Mouse (Mus musculus): ENCODE measurements around the gene Pip4k2c. TPM values are rescaled to one million over a fixed set of nuclear protein-coding genes. Genes with fewer than 3 reads are reported as not detected.

The Pip4k2c gene
- polyA plus RNA-seq, 1 experiment from 2014 or later: 39.8 TPM

GRCm38 (mm10) chr10:127209928-127210570 is 1.3 kb downstream of the Pip4k2c start:
- peak overlapping the region; percentile 93 for H3K9ac ChIP-seq
- no peaks in the 10 kb centered on the region for H3K27me3 ChIP-seq
- H3K9me3 ChIP-seq (replicated peaks): no peaks in the 10 kb centered on the region
- H3K36me3 ChIP-seq: peaks cover 40% of the 10 kb centered on the region
- H3K4me3 ChIP-seq (replicated peaks): peak overlapping the region; percentile 89
- H3K4me2 ChIP-seq: peak overlapping the region; percentile 95
- WGBS (ENCODE audit: insufficient replicate concordance): 42% methylated on average over 13 of the region's 13 CpGs
- DNase-seq: no peak
- no peak for ATAC-seq (ENCODE audit: low read depth)
- peaks cover 77% of the 10 kb centered on the region for H3K4me1 ChIP-seq (replicated peaks)
- H3K27ac ChIP-seq: peak overlapping the region; percentile 100

- Histone ChIP-seq H3K4me3 (replicated peaks) (peak overlapping the region; percentile 89), H3K4me2 (peak overlapping the region; percentile 95), H3K4me1 (replicated peaks) (peaks cover 77% of the 10 kb centered on the region), H3K36me3 (peaks cover 51% of the 10 kb centered on the region), H3K27ac (peak overlapping the region; percentile 100), H3K9me3 (replicated peaks) (no peaks in the 10 kb centered on the region), H3K27me3 (no peaks in the 10 kb centered on the region), H3K9ac (peak overlapping the region; percentile 93)
- 74% methylated on average over 4 of the region's 4 CpGs for WGBS (ENCODE audit: insufficient replicate concordance)
- no peak for ATAC-seq (ENCODE audit: low read depth)
- DNase-seq: no peak
These were observed 2.5 kb downstream of the Pip4k2c start for GRCm38 (mm10) chr10:127208921-127209320.

DNA sequence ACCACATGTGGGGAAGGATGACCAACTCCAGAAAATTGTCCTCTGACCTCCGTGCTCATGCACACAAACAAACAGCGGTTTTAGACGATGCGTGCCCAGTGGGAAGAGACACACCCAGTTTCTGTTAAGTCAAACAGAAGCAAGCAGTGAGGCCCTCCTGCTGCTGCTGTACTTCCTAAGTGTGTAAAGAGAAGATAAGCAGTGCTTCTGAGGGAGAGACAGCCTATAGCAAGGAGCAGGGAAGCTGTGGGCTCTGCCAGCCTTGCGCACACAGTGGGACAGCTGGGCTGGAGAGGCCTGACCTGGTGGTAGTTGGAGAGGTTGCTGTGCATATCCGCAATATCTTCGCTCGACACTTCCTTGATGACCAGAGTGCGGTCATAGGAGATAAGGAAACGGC is 6.0 kb downstream of the Pip4k2c start:
- Histone ChIP-seq H3K9me3 (replicated peaks) (no peaks in the 10 kb centered on the region), H3K9ac (peak overlapping the region; percentile 81), H3K36me3 (peaks cover 84% of the 10 kb centered on the region), H3K27me3 (no peaks in the 10 kb centered on the region), H3K4me3 (replicated peaks) (peak overlapping the region; percentile 53), H3K27ac (peak overlapping the region; percentile 100), H3K4me2 (peak overlapping the region; percentile 78), H3K4me1 (replicated peaks) (peaks cover 94% of the 10 kb centered on the region)
- ATAC-seq (ENCODE audit: low read depth) (peak; percentile 94), DNase-seq (peak; percentile 80)
- 15% methylated on average over 10 of the region's 10 CpGs for WGBS (ENCODE audit: insufficient replicate concordance)

GRCm38 (mm10) chr10:127204589-127204988 is 6.8 kb downstream of the Pip4k2c start:
- Histone ChIP-seq H3K36me3 (peaks cover 92% of the 10 kb centered on the region), H3K27ac (peak overlapping the region; percentile 100), H3K9me3 (replicated peaks) (no peaks in the 10 kb centered on the region), H3K4me3 (replicated peaks) (peak overlapping the region; percentile 53), H3K4me2 (peak overlapping the region; percentile 78), H3K4me1 (replicated peaks) (peaks cover 94% of the 10 kb centered on the region), H3K27me3 (no peaks in the 10 kb centered on the region), H3K9ac (peak overlapping the region; percentile 81)
- DNase-seq (no peak), ATAC-seq (ENCODE audit: low read depth) (peak; percentile 2; the same call in 1 of the 2 replicates)
- WGBS (ENCODE audit: insufficient replicate concordance): 29% methylated on average over 5 of the region's 5 CpGs

DNA sequence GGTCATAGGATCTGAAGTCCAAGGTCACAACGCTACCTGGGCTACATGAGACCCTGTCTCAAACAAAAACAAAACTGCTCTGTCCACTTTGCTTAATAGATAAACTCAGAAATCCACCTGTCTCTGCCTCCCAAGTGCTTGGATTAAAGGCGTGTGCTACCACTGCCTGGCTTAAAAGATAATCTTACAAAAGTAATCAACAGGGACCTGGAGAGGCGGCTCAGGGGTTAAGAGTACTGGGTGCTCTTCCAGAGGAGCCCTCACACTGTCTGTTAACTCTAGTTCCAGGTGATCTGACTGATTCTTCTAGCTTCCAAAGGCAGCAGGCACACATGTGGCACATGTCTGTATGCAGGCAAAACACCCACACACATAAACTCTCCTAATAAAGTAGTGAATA is 8.3 kb downstream of the Pip4k2c start:
- Histone ChIP-seq H3K4me3 (replicated peaks) (peak overlapping the region; percentile 20), H3K36me3 (peaks cover 94% of the 10 kb centered on the region), H3K9me3 (replicated peaks) (no peaks in the 10 kb centered on the region), H3K4me2 (peak overlapping the region; percentile 78), H3K9ac (peak overlapping the region; percentile 81), H3K27me3 (no peaks in the 10 kb centered on the region), H3K27ac (peak overlapping the region; percentile 100), H3K4me1 (replicated peaks) (peaks cover 87% of the 10 kb centered on the region)
- WGBS (ENCODE audit: insufficient replicate concordance): 33% methylated on average over 3 of the region's 3 CpGs
- ATAC-seq (ENCODE audit: low read depth): peak; percentile 80
- DNase-seq: peak; percentile 59

DNA sequence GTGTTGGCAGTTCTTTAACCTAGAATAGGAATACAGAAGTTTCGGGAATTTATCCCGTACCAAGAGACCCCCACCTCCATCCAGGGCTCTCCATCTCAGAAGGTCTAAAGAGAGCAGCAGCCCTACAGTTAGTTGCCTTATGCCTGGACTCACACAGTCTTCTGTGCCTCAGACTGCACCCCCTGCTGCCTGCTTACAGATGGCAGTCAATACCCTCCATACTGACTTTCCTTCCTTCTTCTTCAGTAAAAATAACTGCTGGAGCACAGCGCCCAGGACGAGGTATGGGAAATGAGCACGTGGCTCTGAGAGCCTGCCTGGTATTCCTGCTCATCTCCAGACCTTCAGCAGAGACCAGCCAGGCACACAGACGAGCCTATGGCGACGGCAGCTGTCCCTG is 11.1 kb downstream of the Pip4k2c start:
- H3K4me1 ChIP-seq (replicated peaks): peaks cover 83% of the 10 kb centered on the region
- peaks cover 81% of the 10 kb centered on the region for H3K36me3 ChIP-seq
- H3K4me3 ChIP-seq (replicated peaks): no peak overlapping the region
- H3K27ac ChIP-seq: peak overlapping the region; percentile 100
- H3K4me2 ChIP-seq: no peak overlapping the region
- no peaks in the 10 kb centered on the region for H3K27me3 ChIP-seq
- H3K9ac ChIP-seq: no peak overlapping the region
- 85% methylated on average over 8 of the region's 8 CpGs for WGBS (ENCODE audit: insufficient replicate concordance)
- H3K9me3 ChIP-seq (replicated peaks): no peaks in the 10 kb centered on the region
- DNase-seq: no peak
- ATAC-seq (ENCODE audit: low read depth): no peak

GRCm38 (mm10) chr10:127199474-127199873 is 11.9 kb downstream of the Pip4k2c start:
- ATAC-seq (ENCODE audit: low read depth) (no peak), DNase-seq (no peak)
- H3K4me1 ChIP-seq (replicated peaks): peaks cover 83% of the 10 kb centered on the region
- H3K27me3 ChIP-seq: no peaks in the 10 kb centered on the region
- H3K4me2 ChIP-seq: no peak overlapping the region
- H3K27ac ChIP-seq: peak overlapping the region; percentile 100
- H3K4me3 ChIP-seq (replicated peaks): no peak overlapping the region
- WGBS (ENCODE audit: insufficient replicate concordance): 85% methylated on average over 11 of the region's 11 CpGs
- no peak overlapping the region for H3K9ac ChIP-seq
- peaks cover 73% of the 10 kb centered on the region for H3K36me3 ChIP-seq
- H3K9me3 ChIP-seq (replicated peaks): no peaks in the 10 kb centered on the region

DNA sequence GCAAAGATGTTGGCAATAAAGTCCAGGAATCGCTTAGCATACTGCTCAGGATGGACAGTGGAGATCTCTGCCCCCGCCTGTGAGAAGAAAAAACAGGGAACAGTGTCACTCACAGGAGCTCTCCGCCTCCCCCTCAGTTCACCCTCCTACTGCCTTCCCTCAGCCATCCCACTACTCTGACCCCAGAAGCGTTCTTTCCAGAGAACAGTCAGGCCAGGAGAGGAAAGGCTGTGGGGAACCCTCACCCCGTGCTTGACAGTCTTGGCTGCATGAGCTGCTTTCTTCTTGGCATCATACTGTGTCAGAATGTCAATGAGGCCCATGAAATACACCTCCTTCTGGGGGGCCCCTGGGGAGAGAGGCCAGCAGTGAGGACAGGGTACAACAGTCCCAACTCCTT is 12.3 kb downstream of the Pip4k2c start:
- WGBS (ENCODE audit: insufficient replicate concordance): 83% methylated on average over 5 of the region's 5 CpGs
- peak overlapping the region; percentile 100 for H3K27ac ChIP-seq
- H3K4me2 ChIP-seq: no peak overlapping the region
- no peaks in the 10 kb centered on the region for H3K27me3 ChIP-seq
- no peaks in the 10 kb centered on the region for H3K9me3 ChIP-seq (replicated peaks)
- H3K4me1 ChIP-seq (replicated peaks): peaks cover 83% of the 10 kb centered on the region
- H3K36me3 ChIP-seq: peaks cover 69% of the 10 kb centered on the region
- no peak overlapping the region for H3K9ac ChIP-seq
- ATAC-seq (ENCODE audit: low read depth) (no peak), DNase-seq (no peak)
- H3K4me3 ChIP-seq (replicated peaks): no peak overlapping the region

DNA sequence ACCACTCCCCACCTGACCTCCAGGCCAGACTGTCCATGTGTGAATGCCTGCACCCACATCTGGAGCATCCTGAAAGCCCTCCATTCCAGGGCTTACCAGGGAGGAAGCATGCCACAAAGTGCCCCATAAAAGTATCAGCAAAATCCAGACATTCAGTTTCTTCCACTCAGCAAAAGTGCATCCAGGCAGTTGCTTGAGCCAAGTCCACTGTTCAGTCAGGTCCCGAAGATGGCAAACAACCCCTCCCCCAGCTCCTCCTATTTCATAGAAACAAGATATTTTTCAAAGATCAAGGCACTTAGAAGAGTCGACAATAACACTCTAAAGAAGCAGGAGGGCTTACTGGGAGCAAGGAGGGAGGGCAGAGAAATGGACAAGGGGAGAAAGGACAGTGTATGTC is 12.9 kb downstream of the Pip4k2c start:
- Histone ChIP-seq H3K36me3 (peaks cover 63% of the 10 kb centered on the region), H3K27ac (peak overlapping the region; percentile 100), H3K4me3 (replicated peaks) (no peak overlapping the region), H3K27me3 (no peaks in the 10 kb centered on the region), H3K4me1 (replicated peaks) (peaks cover 82% of the 10 kb centered on the region), H3K9ac (no peak overlapping the region), H3K9me3 (replicated peaks) (no peaks in the 10 kb centered on the region), H3K4me2 (no peak overlapping the region)
- ATAC-seq (ENCODE audit: low read depth) (no peak), DNase-seq (no peak)
- 69% methylated on average over 2 of the region's 2 CpGs for WGBS (ENCODE audit: insufficient replicate concordance)

DNA sequence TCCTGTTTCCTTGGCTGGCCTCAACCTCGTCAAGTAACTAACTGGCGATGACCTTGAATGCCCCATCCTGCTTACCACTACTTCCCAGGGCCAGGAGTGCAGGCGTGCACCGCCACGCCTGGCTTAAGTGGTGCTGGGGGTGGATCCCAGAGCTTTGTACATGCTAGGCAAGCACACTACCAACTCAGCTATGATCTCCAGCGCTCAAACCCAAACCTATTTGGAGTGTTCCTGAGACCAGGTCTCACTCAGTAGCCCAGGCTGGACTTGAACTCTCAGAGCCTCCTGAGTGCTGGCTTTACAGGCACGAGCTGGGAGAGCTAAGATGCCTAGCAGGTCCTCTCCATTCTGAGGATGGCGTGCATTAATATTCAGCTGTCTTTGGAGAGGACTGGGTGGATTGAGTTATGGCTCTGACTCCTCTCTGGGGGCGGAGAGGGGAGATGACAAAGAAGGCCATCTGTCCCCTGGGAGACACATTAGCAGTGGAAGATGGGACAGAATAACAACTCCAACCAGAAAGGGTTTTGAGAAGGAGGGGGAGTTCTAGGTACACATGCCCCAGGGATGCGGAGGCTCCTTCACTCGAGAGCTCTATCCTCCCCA is 13.8 kb downstream of the Pip4k2c start:
- no peak overlapping the region; the same call in 1 of the 2 replicates for H3K9ac ChIP-seq
- WGBS (ENCODE audit: insufficient replicate concordance): 75% methylated on average over 11 of the region's 11 CpGs
- H3K4me3 ChIP-seq (replicated peaks): no peak overlapping the region
- ATAC-seq (ENCODE audit: low read depth) (no peak), DNase-seq (no peak)
- no peak overlapping the region for H3K4me2 ChIP-seq
- peaks cover 61% of the 10 kb centered on the region for H3K36me3 ChIP-seq
- H3K9me3 ChIP-seq (replicated peaks): no peaks in the 10 kb centered on the region
- H3K4me1 ChIP-seq (replicated peaks): peaks cover 82% of the 10 kb centered on the region
- H3K27ac ChIP-seq: peak overlapping the region; percentile 63
- no peaks in the 10 kb centered on the region for H3K27me3 ChIP-seq

GRCm38 (mm10) chr10:127197104-127197503 is 14.3 kb downstream of the Pip4k2c start:
- Histone ChIP-seq H3K4me2 (no peak overlapping the region), H3K27ac (peak overlapping the region; percentile 63), H3K9me3 (replicated peaks) (no peaks in the 10 kb centered on the region), H3K27me3 (no peaks in the 10 kb centered on the region), H3K36me3 (peaks cover 60% of the 10 kb centered on the region), H3K9ac (no peak overlapping the region), H3K4me3 (replicated peaks) (no peak overlapping the region), H3K4me1 (replicated peaks) (peaks cover 82% of the 10 kb centered on the region)
- ATAC-seq (ENCODE audit: low read depth) (no peak), DNase-seq (no peak)
- 87% methylated on average over 8 of the region's 8 CpGs for WGBS (ENCODE audit: insufficient replicate concordance)

- peak overlapping the region; percentile 88 for H3K4me3 ChIP-seq (replicated peaks)
- peaks cover 54% of the 10 kb centered on the region for H3K36me3 ChIP-seq
- H3K4me2 ChIP-seq: peak overlapping the region; percentile 98
- no peak for ATAC-seq (ENCODE audit: low read depth)
- 64% methylated on average over 5 of the region's 5 CpGs for WGBS (ENCODE audit: insufficient replicate concordance)
- H3K9ac ChIP-seq: peak overlapping the region; percentile 95
- H3K4me1 ChIP-seq (replicated peaks): peaks cover 82% of the 10 kb centered on the region
- DNase-seq: no peak
- H3K27ac ChIP-seq: peak overlapping the region; percentile 93
- H3K27me3 ChIP-seq: no peaks in the 10 kb centered on the region
- no peaks in the 10 kb centered on the region for H3K9me3 ChIP-seq (replicated peaks)
These were observed 15.0 kb downstream of the Pip4k2c start for GRCm38 (mm10) chr10:127196392-127196791.
